Mouse (Mus musculus): ENCODE data around the gene Lins1. TPM values are rescaled to one million over a fixed set of nuclear protein-coding genes. Genes with fewer than 3 reads are reported as not detected.

Lins1 gene
- total RNA-seq, 2 experiments from 2014 or later, result 19.6 to 21.3 TPM

DNA sequence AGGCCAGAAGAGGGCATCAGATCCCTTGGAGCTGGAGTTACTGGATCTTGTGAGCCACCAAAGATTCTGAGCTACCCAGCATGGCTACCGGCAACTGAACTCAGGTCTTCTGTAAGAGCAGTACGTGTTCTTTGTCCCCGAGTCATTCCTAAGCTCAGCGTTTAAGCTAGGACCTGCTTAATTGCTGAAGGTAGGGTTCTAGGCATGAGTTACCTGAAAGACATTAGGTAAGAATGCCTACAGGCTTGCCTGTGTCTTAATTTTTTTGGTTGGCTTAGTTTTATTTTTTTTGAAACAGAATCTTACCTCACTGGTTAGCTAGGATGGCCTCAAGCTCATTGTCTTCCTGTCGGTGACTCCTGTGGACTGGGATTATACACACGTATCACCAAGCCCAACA, 38.4 kb downstream of the Lins1 start:
- no peak for DNase-seq
- intact Hi-C loops (cut with DNase I), result no loop called here

DNA sequence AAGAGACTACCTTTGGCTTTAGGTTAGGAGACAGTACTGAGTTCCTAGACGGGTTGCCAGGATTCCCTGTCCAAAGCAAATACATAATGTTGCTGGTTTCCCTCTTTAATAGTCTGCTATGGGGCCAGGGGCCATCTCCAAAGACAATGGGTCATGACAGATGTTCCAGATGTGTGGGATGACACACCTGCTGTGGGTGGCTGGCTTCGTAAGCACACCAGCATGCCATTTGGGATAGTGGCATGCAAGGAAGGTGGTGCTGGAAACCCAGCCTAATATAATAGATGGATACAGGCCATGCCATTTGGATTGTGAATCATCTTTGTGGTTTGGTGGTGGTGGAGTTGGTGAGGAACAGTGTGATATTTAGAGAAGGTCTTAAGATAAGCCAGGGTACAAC, 39.5 kb downstream of the Lins1 start:
- intact Hi-C loops (cut with DNase I), result no loop called here
- DNase-seq, result no peak

DNA sequence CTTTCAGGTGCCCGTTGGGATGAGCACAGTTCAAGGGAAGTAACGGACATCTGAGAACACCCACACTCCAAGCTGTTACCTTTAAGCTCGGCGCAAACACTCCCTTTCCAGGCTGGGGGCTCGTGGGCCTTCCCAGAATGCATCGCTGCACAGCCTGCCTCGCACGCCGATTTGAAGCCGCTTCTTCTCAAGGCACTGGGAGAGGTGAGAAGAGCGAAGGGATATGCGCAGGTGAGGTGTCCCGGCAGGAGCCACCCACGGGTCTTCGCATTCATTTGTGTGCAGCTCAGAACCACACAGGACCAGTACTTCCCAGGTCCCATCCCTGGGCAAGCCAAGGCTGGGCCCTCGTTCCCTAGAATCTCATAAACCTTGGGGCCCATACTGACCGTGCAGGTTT, 43.7 kb downstream of the Lins1 start:
- DNase-seq, result no peak
- intact Hi-C loops (cut with DNase I), result no loop called here

DNA sequence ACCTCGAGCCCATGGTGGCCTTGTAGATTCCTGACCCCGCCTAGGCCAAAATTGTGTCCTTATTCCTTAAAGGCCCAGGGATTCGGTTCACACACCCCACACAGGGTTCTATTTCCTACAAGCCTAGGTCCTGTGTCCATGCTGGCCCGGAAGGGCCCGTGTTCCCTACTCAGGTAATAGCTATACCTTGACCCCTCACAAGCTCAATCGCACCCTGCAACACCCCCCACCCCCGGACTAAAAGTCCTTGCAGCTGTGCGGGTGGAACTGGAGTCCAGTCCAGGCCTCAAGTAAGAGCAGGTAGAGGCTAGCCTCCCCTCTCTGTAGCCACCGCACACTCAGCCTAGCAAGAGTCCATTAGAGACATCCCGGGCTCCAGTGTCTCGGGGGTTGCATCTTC, 44.2 kb downstream of the Lins1 start:
- intact Hi-C loops (cut with DNase I), result no loop called here
- DNase-seq, result no peak

DNA sequence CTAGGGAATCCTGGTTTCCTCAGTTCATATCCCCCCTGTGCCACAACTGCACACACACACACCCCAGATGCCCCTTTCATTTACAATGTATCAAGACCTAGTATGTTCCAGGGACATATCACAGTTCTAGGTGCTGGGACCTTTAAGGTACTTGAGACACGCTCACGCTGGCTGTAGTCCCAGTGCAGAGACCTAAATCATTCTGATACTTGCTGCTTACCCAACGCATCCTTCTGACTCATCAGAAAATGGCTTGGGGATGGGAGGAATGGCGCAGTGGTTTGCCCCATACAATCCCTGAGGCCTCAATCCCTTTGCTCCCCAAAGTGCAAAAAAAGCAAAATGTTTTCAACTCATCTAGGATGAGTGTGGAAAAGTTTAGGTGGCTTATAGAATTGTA, 44.8 kb downstream of the Lins1 start:
- DNase-seq, result no peak

DNA sequence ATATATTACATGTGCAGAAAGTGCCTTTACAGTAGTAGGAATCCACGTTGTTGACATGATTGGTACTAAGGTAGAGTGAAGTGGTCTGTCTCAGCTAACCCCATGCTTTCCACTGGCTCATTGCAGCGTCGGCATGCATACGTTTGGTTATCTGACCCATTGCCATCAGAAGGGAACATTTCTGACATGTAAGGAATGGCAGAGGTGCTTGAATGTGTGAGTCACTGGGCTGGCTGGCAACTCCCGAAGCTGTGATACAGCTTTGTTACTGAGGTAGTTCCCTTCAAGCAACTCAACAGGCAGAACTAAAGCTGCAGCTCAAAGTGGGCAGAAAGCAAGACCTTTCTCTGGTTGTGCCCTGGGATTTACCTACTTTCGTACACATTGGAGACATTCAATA, 45.3 kb downstream of the Lins1 start:
- intact Hi-C loops (cut with DNase I), result no loop called here
- no peak for DNase-seq

More for the DNA sequence above, 44.8 kb downstream of the Lins1 start:
- intact Hi-C loops (cut with DNase I), result no loop called here

DNA sequence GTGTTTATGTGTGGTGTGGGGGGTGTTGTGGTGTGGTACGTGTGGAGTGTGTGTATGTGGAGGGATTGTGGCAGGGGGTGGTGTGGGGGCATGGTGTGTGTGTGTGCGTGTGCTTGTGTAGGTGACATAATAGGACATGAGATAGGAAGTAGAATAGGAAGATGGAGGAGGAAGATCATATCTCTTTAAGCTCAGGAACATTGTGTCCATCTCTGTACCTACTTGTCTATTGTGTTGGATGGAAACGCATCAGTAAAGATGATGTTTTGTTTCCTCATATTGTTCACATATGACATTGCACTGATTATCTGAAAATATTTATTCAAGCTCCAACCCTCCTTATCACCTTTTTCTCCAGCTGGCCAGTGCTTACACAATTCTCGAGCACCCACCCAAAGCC, 47.7 kb downstream of the Lins1 start:
- intact Hi-C loops (cut with DNase I), result no loop called here
- DNase-seq, result no peak

DNA sequence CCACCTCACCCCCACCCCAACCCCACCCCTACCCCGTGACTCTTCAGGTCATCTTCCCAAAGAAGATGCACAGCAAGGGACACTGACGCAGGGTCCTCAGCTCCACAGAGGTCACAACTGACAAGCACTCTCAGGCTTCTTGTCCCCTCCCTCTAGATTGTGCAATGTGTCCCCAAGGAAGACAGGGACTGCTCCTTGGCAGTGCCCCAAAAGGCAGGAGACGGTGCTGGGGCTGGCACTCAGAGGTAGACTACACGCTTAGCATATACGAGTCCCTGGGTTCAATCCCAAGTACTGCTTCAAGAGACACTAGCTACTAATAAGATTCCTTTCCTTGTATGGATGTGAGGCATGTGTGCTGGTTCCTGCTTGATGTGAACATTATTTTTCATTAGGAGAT, 51.3 kb downstream of the Lins1 start:
- intact Hi-C loops (cut with DNase I), result no loop called here

DNA sequence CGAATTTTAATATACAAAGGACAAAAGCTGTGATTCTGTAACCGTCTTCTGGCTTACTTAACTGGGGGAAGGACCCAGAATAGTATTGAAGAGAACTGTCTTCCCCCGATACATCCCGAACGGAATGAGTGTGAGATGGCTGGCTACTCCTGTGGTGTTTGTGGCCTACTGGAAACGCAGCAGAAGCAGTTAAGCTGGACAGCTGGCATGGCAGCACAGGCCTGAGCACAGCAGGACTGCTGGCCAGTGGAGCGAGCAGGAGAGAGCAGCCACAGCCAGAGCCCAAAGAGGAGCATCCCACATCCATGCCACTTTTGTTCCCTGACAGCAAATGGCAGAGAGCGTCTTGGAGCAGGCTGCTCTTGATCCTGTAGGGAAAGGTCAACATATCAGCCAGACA, 51.7 kb downstream of the Lins1 start:
- DNase-seq, result peak; percentile 81
- intact Hi-C loops (cut with DNase I), result no loop called here

More for the DNA sequence above, 51.3 kb downstream of the Lins1 start:
- peak; percentile 58 for DNase-seq

DNA sequence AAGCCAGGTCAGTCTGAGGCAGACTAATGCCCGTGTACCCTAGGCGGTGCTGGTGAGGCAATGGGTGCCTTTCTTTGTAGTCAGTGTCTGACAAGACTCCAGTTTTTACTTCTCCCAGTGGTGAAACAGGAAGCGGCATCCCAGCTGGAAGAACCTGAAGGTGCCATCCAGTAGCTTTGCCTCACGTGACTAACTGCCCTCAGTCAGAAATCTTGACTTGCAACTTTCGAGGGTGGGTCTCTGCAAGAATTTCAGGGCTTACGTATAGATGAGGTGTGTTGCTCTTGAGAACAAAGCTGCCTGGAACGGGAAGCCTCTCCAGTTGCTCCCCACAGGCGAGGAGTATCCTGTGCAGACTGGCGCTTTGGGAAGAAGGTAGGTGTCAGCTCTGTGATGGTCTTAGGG, 53.7 kb downstream of the Lins1 start, which contains the start of gene Cers3:
Cers3 (plus strand) TSS at position 128 of the 405 bp plus-strand sequence.
- intact Hi-C loops (cut with DNase I), result no loop called here
- no peak for DNase-seq

DNA sequence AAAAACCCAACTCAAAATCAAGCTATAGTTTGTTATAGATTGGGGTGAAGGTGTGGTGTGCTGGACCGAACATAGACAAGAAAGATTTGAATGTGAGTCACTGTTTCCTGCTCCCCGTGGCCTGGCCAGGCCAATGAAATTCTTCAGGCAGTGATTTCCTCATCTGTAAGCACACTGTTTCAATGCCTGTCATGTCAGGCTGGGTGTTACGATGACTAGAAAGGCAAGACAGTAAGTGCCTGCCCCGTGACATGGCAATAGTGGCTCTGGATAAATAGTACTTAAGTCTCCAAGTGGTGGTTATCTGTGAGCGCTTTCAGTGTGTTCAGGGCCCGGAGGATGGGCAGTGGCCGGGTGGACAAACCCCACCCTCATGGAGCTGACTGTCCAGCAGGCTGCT, 57.3 kb downstream of the Lins1 start:
- intact Hi-C loops (cut with DNase I), result no loop called here
- no peak for DNase-seq

DNA sequence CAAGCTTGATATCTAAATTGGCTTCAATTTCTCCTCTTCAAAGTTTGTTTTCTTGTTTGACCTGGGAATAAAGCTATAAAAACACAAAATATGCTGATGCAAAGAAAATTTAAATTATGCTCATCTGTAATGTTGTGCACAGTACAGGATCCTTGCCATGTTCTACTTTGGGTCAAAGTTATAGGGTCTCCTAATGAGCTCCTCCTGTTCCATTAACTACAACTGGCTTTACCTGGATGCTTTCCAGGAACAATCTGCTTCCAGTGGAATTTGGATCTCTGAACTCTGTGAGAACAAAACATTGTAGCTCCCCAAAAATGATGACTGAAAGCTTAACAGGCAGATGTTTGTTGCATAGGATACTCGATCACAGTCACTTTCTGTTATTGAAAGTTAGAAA, 60.3 kb downstream of the Lins1 start:
- no peak for DNase-seq
- intact Hi-C loops (cut with DNase I), result no loop called here

DNA sequence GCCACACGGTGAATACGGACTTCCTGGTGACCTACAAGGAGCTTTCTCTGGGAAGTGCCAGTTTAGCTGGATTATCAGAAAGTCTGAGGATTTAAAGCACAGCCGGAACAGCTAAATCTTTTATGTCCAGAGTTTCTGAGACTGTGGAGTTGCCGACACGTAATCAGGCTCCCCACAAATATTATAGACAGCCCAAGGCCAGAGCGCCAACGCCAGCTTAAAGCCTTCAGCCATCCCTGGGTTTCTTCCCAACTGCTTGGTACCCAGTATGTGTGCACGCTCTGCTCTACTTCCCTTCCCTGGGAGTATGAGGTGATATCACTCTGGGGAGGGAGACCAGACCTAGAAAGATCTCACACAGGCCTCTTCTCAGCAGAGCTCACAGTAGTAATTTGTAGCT, 64.1 kb downstream of the Lins1 start:
- DNase-seq, result no peak
- intact Hi-C loops (cut with DNase I), result no loop called here

DNA sequence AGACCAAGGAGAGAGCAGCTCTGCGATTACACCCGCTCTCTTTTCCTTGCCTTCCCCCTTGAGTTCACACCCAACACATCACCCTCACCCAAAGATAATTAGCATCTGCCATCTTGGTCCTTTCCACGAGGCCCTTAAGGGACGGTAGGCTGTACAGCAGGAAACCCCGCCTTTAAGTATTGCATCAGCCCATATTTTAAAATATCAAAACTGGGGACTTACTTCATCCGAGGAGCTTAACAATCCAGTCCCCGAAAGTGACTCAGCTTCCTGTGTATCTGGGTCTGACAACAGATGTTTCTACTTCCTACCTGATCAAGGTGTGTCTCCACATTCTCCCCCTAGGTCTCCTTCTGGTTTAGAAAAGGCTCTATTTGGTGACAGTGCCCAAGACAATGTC, 65.9 kb downstream of the Lins1 start:
- DNase-seq, result no peak

More for the DNA sequence above, 65.9 kb downstream of the Lins1 start:
- intact Hi-C loops (cut with DNase I), result no loop called here

Other genes with a start within 250 kb of the Lins1 start
- 10 to 100 TPM; 18.8 to 24.2 TPM for gene Asb7, start 293 bp upstream of the Lins1 start, total RNA-seq (2021)
- gene Cers3, start 53.6 kb downstream of the Lins1 start, total RNA-seq (2021), result 1 to 10 TPM; 1.2 to 1.6 TPM
- 10 to 100 TPM; 16.1 to 17.3 TPM for gene Adamts17, start 149.8 kb downstream of the Lins1 start, total RNA-seq (2021)

All from left cerebral cortex, postnatal 4 days (tissue).